Mouse (Mus musculus) kidney, adult 2 months (tissue): ENCODE results near the gene Klhl23. TPM values are rescaled to one million over a fixed set of nuclear protein-coding genes. Genes with fewer than 3 reads are reported as not detected.

ENCODE experiments used
- DNase-seq: peaks from one replicate; pipeline ENCODE4 v3.0.0; 2021
- H3K27ac ChIP-seq: fragments of 200-500 bp; 2 replicates; pipeline ENCODE4 v1.5.1; 2012; ENCODE audit warnings: low read depth, low read length, control low read depth, inconsistent platforms; ENCODE audit not compliant: insufficient read depth
- H3K27me3 ChIP-seq: fragments of 200-500 bp; replicated peaks from 2 replicates; pipeline ENCODE4 v1.6.1; 2012; ENCODE audit warnings: mild to moderate bottlenecking, moderate library complexity, low read length, inconsistent platforms; ENCODE audit not compliant: control insufficient read depth, insufficient read depth
- H3K36me3 ChIP-seq: fragments of 200-500 bp; 2 replicates; pipeline ENCODE4 v1.6.1; 2012; ENCODE audit warnings: mild to moderate bottlenecking, moderate library complexity, low read length, inconsistent platforms; ENCODE audit not compliant: control insufficient read depth, insufficient read depth
- H3K4me1 ChIP-seq: fragments of 200-500 bp; 2 replicates; pipeline ENCODE4 v1.6.1; 2011; ENCODE audit warnings: low read length; ENCODE audit not compliant: control insufficient read depth, insufficient read depth
- H3K4me3 ChIP-seq: fragments of 200-500 bp; 2 replicates; pipeline ENCODE4 v1.5.1; 2011; ENCODE audit warnings: mild to moderate bottlenecking, low read depth, low read length, control low read depth; ENCODE audit not compliant: insufficient read depth
- CTCF ChIP-seq: fragments of 200-500 bp; conservative IDR thresholded peaks from 2 replicates; pipeline ENCODE4 v1.5.1; 2011; ENCODE audit warnings: low read depth, mild to moderate bottlenecking, control low read depth, low read length, moderate library complexity, mixed read lengths; ENCODE audit not compliant: insufficient read depth, insufficient read length
- POLR2A ChIP-seq: fragments of 200-500 bp; IDR thresholded peaks from one replicate; pipeline ENCODE4 v1.6.1; 2011; ENCODE audit warnings: low read depth, low read length, control low read depth
- whole genome bisulfite sequencing: fragments of 180-500 bp; shearing (Covaris S2); methylation state at CpG from one replicate; pipeline ENCODE4 v1.1.7; 2018; 5-methylcytosine and 5-hydroxymethylcytosine counted together
- polyA plus RNA-seq: library from polyadenylated mRNA; depleted of rRNA; stranded (reverse); fragments of >200 nt; gene quantifications from 2 replicates; pipeline ENCODE4 v1.2.3, GENCODE M21; 2012; rRNA removed

The Klhl23 gene
- polyA plus RNA-seq: 0.57 and 1.1 TPM in 2 replicates

GRCm38 (mm10) chr2:69821711-69822110, at the start of gene Klhl23:
Gene Klhl23, plus strand, starts transcription at chr2:69821944.
- Histone ChIP-seq H3K27ac (no peak within 1 kb of the TSS), H3K36me3 (no peaks in the 10 kb centered on the region), H3K4me3 (peak within 1 kb of the TSS; percentile 85), H3K4me1 (no peaks in the 10 kb centered on the region), H3K27me3 (no peaks in the 10 kb centered on the region)
- TF ChIP-seq POLR2A: no peak
- no peak for TF ChIP-seq CTCF
- WGBS: 20% methylated on average over 8 of the region's 8 CpGs
- no peak for DNase-seq

GRCm38 (mm10) chr2:69773331-69773730, 48.4 kb upstream of the Klhl23 start:
- H3K36me3 ChIP-seq: no peaks in the 10 kb centered on the region; the same call in 1 of the 2 replicates
- 97% methylated on average over 3 of the region's 3 CpGs for WGBS
- TF ChIP-seq POLR2A (no peak), CTCF (no peak)

GRCm38 (mm10) chr2:69777985-69778835, 43.5 kb upstream of the Klhl23 start:
- Histone ChIP-seq H3K36me3 (no peaks in the 10 kb centered on the region; the same call in 1 of the 2 replicates), H3K27ac (no peak overlapping the region), H3K27me3 (no peaks in the 10 kb centered on the region), H3K4me3 (no peak overlapping the region), H3K4me1 (no peaks in the 10 kb centered on the region)
- 73% methylated on average over 7 of the region's 7 CpGs for WGBS
- DNase-seq: no peak
- TF ChIP-seq CTCF (no peak), POLR2A (no peak)

More at GRCm38 (mm10) chr2:69773331-69773730, 48.4 kb upstream of the Klhl23 start:
- H3K27me3 ChIP-seq: no peaks in the 10 kb centered on the region
- no peaks in the 10 kb centered on the region for H3K4me1 ChIP-seq
- H3K27ac ChIP-seq: no peak overlapping the region
- DNase-seq: no peak
- H3K4me3 ChIP-seq: no peak overlapping the region

- H3K27ac ChIP-seq: no peak overlapping the region
- no peaks in the 10 kb centered on the region for H3K4me1 ChIP-seq
- WGBS: 49% methylated on average over 5 of the region's 5 CpGs
- no peaks in the 10 kb centered on the region; the same call in 1 of the 2 replicates for H3K36me3 ChIP-seq
- no peak overlapping the region for H3K4me3 ChIP-seq
- TF ChIP-seq CTCF (peak; percentile 44), POLR2A (no peak)
- DNase-seq: peak; percentile 54
- no peaks in the 10 kb centered on the region for H3K27me3 ChIP-seq
Observed at GRCm38 (mm10) chr2:69778836-69779177, 42.9 kb upstream of the Klhl23 start.

GRCm38 (mm10) chr2:69788974-69789373, 32.8 kb upstream of the Klhl23 start:
- H3K27ac ChIP-seq: peak overlapping the region; percentile 41; the same call in 1 of the 2 replicates
- TF ChIP-seq CTCF (no peak), POLR2A (no peak)
- H3K36me3 ChIP-seq: peaks cover 3% of the 10 kb centered on the region
- no peak for DNase-seq
- no peaks in the 10 kb centered on the region for H3K27me3 ChIP-seq
- 17% methylated on average over 9 of the region's 9 CpGs for WGBS
- peak overlapping the region; percentile 87 for H3K4me3 ChIP-seq
- peaks cover 2% of the 10 kb centered on the region; the same call in 1 of the 2 replicates for H3K4me1 ChIP-seq

GRCm38 (mm10) chr2:69789429-69790069, 32.2 kb upstream of the Klhl23 start, which contains the start of the genes Ccdc173 and Phospho2:
Gene Ccdc173, minus strand, starts transcription at chr2:69789575.
Gene Phospho2, plus strand, starts transcription at chr2:69789623.
- Histone ChIP-seq H3K4me1 (peaks cover 2% of the 10 kb centered on the region; the same call in 1 of the 2 replicates), H3K27ac (peak within 1 kb of the TSS; percentile 66), H3K36me3 (peaks cover 3% of the 10 kb centered on the region), H3K27me3 (no peaks in the 10 kb centered on the region), H3K4me3 (peak within 1 kb of the TSS; percentile 92)
- under 1% methylated on average over 48 of the region's 48 CpGs for WGBS
- TF ChIP-seq POLR2A (peak; percentile 69), CTCF (no peak)
- peak; percentile 99 for DNase-seq

GRCm38 (mm10) chr2:69790285-69790684, 31.5 kb upstream of the Klhl23 start:
- Histone ChIP-seq H3K4me3 (peak overlapping the region; percentile 92), H3K4me1 (peaks cover 2% of the 10 kb centered on the region; the same call in 1 of the 2 replicates), H3K27ac (no peak overlapping the region), H3K27me3 (no peaks in the 10 kb centered on the region), H3K36me3 (peaks cover 3% of the 10 kb centered on the region)
- peak; percentile 97 for TF ChIP-seq CTCF
- TF ChIP-seq POLR2A: no peak
- DNase-seq: peak; percentile 93
- WGBS: 2% methylated on average over 10 of the region's 10 CpGs
